Mouse (Mus musculus): ENCODE results near the gene Timm29.

Timm29 gene

GRCm38 (mm10) chr9:21620229-21620628, 27.7 kb downstream of the Timm29 start:
- no peak for DNase-seq

GRCm38 (mm10) chr9:21622676-21623075, 30.2 kb downstream of the Timm29 start:
- no peak for DNase-seq

- DNase-seq = no peak
These were observed 33.1 kb downstream of the Timm29 start for GRCm38 (mm10) chr9:21625342-21626339.

- no peak for DNase-seq
These were observed 34.0 kb downstream of the Timm29 start for GRCm38 (mm10) chr9:21626571-21626970.

GRCm38 (mm10) chr9:21627145-21627795, 34.7 kb downstream of the Timm29 start:
- no peak for DNase-seq

GRCm38 (mm10) chr9:21630673-21631072, 38.2 kb downstream of the Timm29 start:
- peak; percentile 26 for DNase-seq

- no peak for DNase-seq
These were observed 40.6 kb downstream of the Timm29 start for GRCm38 (mm10) chr9:21633106-21633505.

GRCm38 (mm10) chr9:21635639-21636038, 43.1 kb downstream of the Timm29 start:
- DNase-seq = peak; percentile 16

GRCm38 (mm10) chr9:21639031-21639430, 46.5 kb downstream of the Timm29 start:
- no peak for DNase-seq

Data from right cerebral cortex, postnatal 14 days (tissue).